Mouse (Mus musculus) heart, adult 8-10 months (tissue): ENCODE results near the gene Itpr2. TPM values are rescaled to one million over a fixed set of nuclear protein-coding genes. Genes with fewer than 3 reads are reported as not detected.

Experiments used
- DNase-seq: peaks from one replicate; pipeline ENCODE4 v3.0.0; 2022; ENCODE audit warnings: low spot score
- total RNA-seq, 4 experiments: library from RNA; stranded (reverse); gene quantifications; 2 replicates each; pipeline ENCODE4 v1.2.4; 2022

Gene Itpr2
- 10 to 100 TPM; 19.4 to 28.1 (median 21.2) TPM for total RNA-seq

- DNase-seq = peak; percentile 90
Measured at GRCm38 (mm10) chr6:146501866-146502804, at the start of gene Itpr2. Gene Itpr2, minus strand, starts transcription at chr6:146502223.

GRCm38 (mm10) chr6:146551326-146551725 lies 49.3 kb upstream of the Itpr2 start:
- no peak for DNase-seq

GRCm38 (mm10) chr6:146550421-146550820 lies 48.4 kb upstream of the Itpr2 start:
- DNase-seq = no peak

- DNase-seq = peak; percentile 18
Measured at GRCm38 (mm10) chr6:146545289-146545865, 43.4 kb upstream of the Itpr2 start.

- no peak for DNase-seq
Measured at GRCm38 (mm10) chr6:146544622-146545021, 42.6 kb upstream of the Itpr2 start.

- DNase-seq = no peak
Measured at GRCm38 (mm10) chr6:146540386-146540785, 38.4 kb upstream of the Itpr2 start.

GRCm38 (mm10) chr6:146538661-146539060 lies 36.6 kb upstream of the Itpr2 start:
- no peak for DNase-seq

GRCm38 (mm10) chr6:146538071-146538470 lies 36.0 kb upstream of the Itpr2 start:
- no peak for DNase-seq

GRCm38 (mm10) chr6:146537111-146537510 lies 35.1 kb upstream of the Itpr2 start:
- no peak for DNase-seq

- DNase-seq = no peak
Measured at GRCm38 (mm10) chr6:146535501-146535900, 33.5 kb upstream of the Itpr2 start.

GRCm38 (mm10) chr6:146533146-146533545 lies 31.1 kb upstream of the Itpr2 start:
- DNase-seq = no peak

- DNase-seq = peak; percentile 21
Measured at GRCm38 (mm10) chr6:146530769-146531168, 28.7 kb upstream of the Itpr2 start.

- no peak for DNase-seq
Measured at GRCm38 (mm10) chr6:146530363-146530762, 28.3 kb upstream of the Itpr2 start.

- DNase-seq = no peak
Measured at GRCm38 (mm10) chr6:146527537-146527936, 25.5 kb upstream of the Itpr2 start.

GRCm38 (mm10) chr6:146525500-146525899 lies 23.5 kb upstream of the Itpr2 start:
- no peak for DNase-seq

- DNase-seq = no peak
Measured at GRCm38 (mm10) chr6:146521456-146522245, 19.6 kb upstream of the Itpr2 start.

- DNase-seq = no peak
Measured at GRCm38 (mm10) chr6:146519019-146519418, 17.0 kb upstream of the Itpr2 start.

- no peak for DNase-seq
Measured at GRCm38 (mm10) chr6:146515936-146516335, 13.9 kb upstream of the Itpr2 start.

- peak; percentile 35 for DNase-seq
Measured at GRCm38 (mm10) chr6:146514531-146514948, 12.5 kb upstream of the Itpr2 start.

- no peak for DNase-seq
Measured at GRCm38 (mm10) chr6:146513899-146514298, 11.9 kb upstream of the Itpr2 start.

- DNase-seq = no peak
Measured at GRCm38 (mm10) chr6:146513384-146513783, 11.4 kb upstream of the Itpr2 start.

- DNase-seq = no peak
Measured at GRCm38 (mm10) chr6:146511511-146511910, 9.5 kb upstream of the Itpr2 start.
